Mouse (Mus musculus) left cerebral cortex, adult 18-20 months (tissue): ENCODE measurements around the gene Rnpep. TPM values are rescaled to one million over a fixed set of nuclear protein-coding genes. Genes with fewer than 3 reads are reported as not detected.
"Not testable (repeated sequence)": the region's sequence is repeated elsewhere in the genome, so short reads cannot be mapped to it uniquely, and the experiment has no call there.

Experiments
- DNase-seq, 2 experiments: peaks; one replicate each; pipeline ENCODE4 v3.0.0; 2021 to 2022; ENCODE audit warnings: low spot score in 2 of 2, mixed read lengths in 1 of 2
- total RNA-seq, 2 experiments: library from RNA; stranded (reverse); gene quantifications; 2 replicates each; pipeline ENCODE4 v1.2.3; 2021

The Rnpep gene
- total RNA-seq, 2 experiments from 2014 or later = 46.9 to 54.7 TPM

DNA sequence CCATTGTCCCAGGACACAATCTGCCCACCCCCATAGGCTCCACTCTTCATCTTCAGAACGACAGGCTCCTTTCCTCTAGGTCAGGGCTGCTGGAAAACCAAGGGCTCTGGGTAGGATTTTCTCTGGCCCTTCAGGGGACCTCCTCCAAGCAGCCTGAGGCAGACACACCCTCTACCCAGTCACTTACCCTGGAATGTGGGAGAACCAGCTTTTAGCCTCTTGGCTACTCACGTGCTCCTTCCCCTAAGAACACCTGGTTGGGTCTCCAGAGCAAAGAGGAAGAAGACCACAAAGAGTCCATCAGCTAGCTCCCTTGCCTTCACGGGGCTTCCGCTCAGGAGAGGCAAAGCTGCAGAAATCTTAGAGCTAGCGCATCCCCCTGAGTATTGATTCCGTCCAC, 23.0 kb downstream of the Rnpep start:
- no peak for DNase-seq

- peak; percentile 58 to 82 for DNase-seq
Measured at GRCm38 (mm10) chr1:135259128-135259436, 24.8 kb downstream of the Rnpep start.

DNA sequence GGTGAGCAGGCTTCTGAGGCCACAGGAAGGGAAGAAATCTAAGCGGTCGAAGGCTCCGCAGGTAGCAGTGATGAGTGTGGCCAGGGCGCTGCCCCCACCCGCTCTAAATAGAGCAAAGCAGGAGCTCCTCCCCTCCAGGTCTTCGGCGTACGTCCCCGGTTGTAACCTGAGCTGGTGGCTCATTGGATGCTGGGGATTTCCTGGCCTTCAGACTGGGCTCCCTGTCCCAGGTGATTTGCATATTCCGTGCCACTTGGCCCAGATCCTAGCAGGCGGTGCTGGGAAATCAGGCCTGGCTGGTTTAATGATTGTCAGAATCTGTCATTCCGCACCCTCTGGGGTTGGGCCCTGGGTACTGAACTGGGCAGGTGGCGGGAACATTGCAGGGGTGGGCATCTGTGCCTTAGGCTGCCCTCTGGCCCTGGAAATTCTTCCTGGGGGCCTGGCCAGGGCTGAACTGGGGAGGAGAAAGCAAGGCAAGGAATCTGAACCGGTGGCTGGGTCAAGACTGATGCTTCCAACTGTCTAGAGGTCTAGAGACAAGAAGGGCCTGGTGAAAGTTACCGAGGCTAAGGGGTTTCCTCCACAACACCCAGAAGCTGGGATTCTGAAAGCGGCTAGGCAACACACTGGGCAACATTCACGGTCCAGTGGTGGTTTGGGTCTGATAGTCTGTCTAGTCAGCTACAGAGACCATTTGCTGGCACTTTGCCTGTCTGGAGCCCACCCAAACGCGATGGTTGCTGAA, 25.3 kb downstream of the Rnpep start, which contains the start of gene Elf3:
TSS of gene Elf3 (minus strand) at position 189 of the 748 bp plus-strand sequence.
- DNase-seq = no peak

DNA sequence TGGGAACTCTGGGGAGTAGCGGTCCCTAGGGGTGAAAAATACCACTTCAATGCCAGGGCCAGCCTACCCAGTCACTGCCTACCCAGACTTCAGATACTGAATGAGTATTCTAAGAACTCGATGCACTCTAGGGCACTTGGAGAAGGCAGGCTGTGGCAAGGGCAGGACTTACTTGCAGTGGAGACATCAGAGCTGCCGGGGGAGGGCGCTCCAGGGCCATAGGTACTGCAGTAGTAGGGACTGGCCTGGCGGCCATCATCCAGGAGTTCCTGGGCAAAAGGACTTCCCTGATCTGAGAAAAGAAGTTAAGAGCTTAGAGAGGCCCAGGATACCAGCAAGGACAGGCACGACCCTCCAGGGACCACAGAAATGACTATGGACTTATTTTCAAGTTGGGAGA, 27.6 kb downstream of the Rnpep start:
- DNase-seq = no peak

DNA sequence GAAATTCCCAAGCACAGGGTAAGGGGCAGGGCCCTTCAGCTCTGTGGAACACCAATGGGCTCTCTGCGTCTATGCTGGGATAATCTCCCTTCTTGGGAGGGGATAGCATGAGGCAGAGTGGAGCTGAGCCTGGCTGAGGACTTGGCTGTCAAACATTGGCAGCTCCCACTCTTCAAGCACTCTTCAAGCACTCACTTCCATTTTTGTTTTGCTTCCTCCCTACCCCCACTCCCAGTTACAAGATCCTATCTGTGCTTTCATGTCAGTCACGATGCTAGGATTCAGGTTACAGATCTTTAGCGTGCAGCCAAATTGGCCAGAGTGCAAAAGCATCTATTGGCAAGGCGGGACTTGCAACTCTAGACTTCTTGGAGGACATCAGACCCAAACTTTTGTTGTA, 31.0 kb downstream of the Rnpep start:
- no peak for DNase-seq

DNA sequence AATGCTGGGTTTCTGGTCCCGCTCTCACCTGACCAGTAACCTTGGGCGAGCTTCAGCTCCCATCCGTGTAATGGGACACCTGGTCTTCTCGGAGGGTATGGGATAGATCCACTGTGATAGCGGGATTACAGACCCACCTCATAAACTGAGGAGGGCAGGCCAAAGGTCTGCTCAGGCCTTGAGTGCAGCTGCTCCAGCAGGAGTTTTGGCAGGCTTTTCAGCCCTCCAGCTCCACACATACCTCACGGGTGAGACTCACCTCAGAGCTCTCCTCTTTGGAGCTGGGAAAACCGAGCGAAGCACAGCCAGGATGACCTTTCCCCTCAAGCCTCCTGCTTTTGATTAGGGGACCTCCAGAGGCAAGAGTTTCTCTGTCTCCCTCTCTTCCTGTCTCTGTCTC, 32.5 kb downstream of the Rnpep start:
- no peak for DNase-seq

GRCm38 (mm10) chr1:135250706-135251105, 33.2 kb downstream of the Rnpep start:
- DNase-seq = no peak

DNA sequence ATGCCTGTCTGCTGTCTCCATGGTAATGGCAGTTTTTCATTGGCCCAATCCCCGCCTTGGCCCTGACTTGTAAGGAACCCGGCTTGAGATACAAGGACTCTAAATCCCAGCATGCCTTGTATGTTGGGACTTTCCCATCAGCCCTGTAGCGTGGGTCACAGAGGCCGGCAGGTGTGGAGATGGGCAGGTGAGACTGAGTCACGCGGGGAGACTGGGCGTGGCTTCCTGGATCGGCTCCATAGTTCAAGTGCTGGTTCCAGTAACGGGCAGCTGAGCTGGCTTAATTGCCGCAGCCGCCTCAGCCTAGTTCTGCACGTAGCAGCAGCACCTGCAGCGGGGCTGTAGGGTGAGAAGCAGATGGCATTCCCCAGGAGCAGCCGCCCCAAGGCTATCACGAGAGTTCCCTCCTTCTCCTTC, 35.4 kb downstream of the Rnpep start:
- DNase-seq = peak; percentile 34 to 46

DNA sequence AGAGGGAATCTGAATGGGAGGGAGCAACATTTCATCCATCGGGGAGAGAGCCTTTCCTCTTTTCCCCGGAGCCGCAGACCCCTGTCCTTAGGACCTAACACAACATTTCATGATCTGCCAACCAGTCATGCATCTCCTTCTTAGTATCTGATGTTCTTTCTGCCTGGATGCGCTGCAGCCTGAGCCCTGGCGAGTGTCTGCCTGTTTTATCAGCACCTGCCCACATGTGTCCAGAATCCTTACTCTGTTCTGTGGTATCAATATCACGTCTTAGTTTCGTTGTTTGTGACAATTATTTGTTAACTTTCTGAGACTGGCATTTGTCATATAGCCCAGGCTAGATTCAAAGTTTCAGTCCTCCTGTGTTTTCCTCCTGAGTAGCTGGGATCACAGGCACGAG, 39.9 kb downstream of the Rnpep start:
- no peak for DNase-seq

DNA sequence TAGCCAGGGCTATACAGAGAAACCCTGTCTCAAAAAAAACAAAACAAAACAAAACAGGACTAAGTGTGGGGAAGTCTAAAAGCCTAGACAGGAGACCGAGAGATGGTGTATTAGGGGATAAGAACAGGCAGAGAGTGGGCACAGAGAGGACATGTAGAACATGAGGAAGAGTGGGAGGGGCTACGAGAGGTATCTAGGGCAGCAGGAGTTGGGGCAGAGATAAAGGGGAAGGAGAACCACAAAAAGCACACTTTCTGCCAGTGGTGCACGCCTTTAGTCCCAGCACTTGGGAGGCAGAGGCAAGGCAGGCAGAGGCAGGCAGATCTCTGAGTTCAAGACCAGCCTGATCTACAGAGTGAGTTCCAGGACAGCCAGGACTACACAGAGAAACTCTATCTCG, 43.7 kb downstream of the Rnpep start:
- not testable (repeated sequence) for DNase-seq

- no peak for DNase-seq
Measured at GRCm38 (mm10) chr1:135237131-135237851, 46.6 kb downstream of the Rnpep start.

- DNase-seq = no peak
Measured at GRCm38 (mm10) chr1:135234771-135235170, 49.1 kb downstream of the Rnpep start.

- no peak for DNase-seq
Measured at GRCm38 (mm10) chr1:135233961-135234360, 49.9 kb downstream of the Rnpep start.

DNA sequence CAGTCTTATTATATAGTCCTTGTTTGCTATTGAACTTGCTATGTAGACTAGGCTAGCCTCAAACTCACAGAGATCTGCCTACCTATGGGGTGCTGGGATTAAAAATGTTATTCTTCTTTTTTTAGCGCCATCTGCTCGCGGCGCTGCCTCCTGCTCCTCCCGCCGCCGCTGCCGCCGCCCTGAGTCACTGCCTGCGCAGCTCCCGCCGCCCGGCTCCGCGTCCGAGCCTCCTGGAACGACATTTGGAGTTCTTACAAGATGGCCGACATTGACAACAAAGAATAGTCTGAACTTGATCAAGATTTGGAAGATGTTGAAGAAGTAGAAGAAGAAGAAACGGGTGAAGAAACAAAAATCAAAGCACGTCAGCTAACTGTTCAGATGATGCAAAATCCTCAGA, 52.0 kb downstream of the Rnpep start:
- DNase-seq = not testable (repeated sequence)

GRCm38 (mm10) chr1:135227339-135227950, 56.4 kb downstream of the Rnpep start:
- DNase-seq = no peak

GRCm38 (mm10) chr1:135224981-135225604, 58.8 kb downstream of the Rnpep start:
- no peak for DNase-seq

- no peak for DNase-seq
Measured at GRCm38 (mm10) chr1:135224147-135224546, 59.7 kb downstream of the Rnpep start.

GRCm38 (mm10) chr1:135217607-135218233, 66.2 kb downstream of the Rnpep start:
- DNase-seq = no peak

GRCm38 (mm10) chr1:135213772-135214640, 69.9 kb downstream of the Rnpep start:
- DNase-seq = no peak
